Mouse (Mus musculus) liver, postnatal 0 days (tissue): ENCODE results near the gene Rxrb. TPM values are rescaled to one million over a fixed set of nuclear protein-coding genes. Genes with fewer than 3 reads are reported as not detected.

ENCODE experiments used
- ATAC-seq: fragments of 200-750 bp; cut with Nextera tagmentation; 2 replicates; pipeline ENCODE4 v1.8.0; 2017; ENCODE audit warnings: mild to moderate bottlenecking, moderate library complexity
- DNase-seq: peaks from one replicate; pipeline ENCODE4 v3.0.0-alpha.2; 2016
- H3K27ac ChIP-seq: fragments of 300-500 bp; sonication (generic); 2 replicates; pipeline ENCODE4 v1.5.1; 2014; ENCODE audit warnings: antibody characterized with exemption, moderate library complexity, mild to moderate bottlenecking, low read depth
- H3K27me3 ChIP-seq: fragments of 300-500 bp; sonication (generic); 2 replicates; pipeline ENCODE4 v1.6.1; 2014; ENCODE audit warnings: low read length, control low read depth, mixed read lengths; ENCODE audit not compliant: insufficient read depth
- H3K36me3 ChIP-seq: fragments of 300-500 bp; sonication (generic); replicated peaks from 2 replicates; pipeline ENCODE4 v1.6.1; 2014; ENCODE audit warnings: mild to moderate bottlenecking, control low read depth, low read length, moderate library complexity, mixed read lengths; ENCODE audit not compliant: insufficient read depth
- H3K4me1 ChIP-seq: fragments of 300-500 bp; sonication (generic); 2 replicates; pipeline ENCODE4 v1.6.1; 2014; ENCODE audit warnings: antibody characterized with exemption, mild to moderate bottlenecking, control low read depth; ENCODE audit not compliant: insufficient read depth
- H3K4me2 ChIP-seq: fragments of 300-500 bp; sonication (generic); 2 replicates; pipeline ENCODE4 v1.6.1; 2014; ENCODE audit warnings: low read depth, mild to moderate bottlenecking, low read length, moderate library complexity, mixed read lengths
- H3K4me3 ChIP-seq: fragments of 300-500 bp; sonication (generic); 2 replicates; pipeline ENCODE4 v1.5.1; 2014; ENCODE audit warnings: low read depth, low read length
- H3K9ac ChIP-seq: fragments of 300-500 bp; sonication (generic); replicated peaks from 2 replicates; pipeline ENCODE4 v1.6.1; 2014; ENCODE audit warnings: mild to moderate bottlenecking, moderate library complexity
- H3K9me3 ChIP-seq: fragments of 300-500 bp; sonication (generic); 2 replicates; pipeline ENCODE4 v1.6.1; 2016; ENCODE audit warnings: mild to moderate bottlenecking, control low read depth, low read length, mixed read lengths
- CTCF ChIP-seq: sonication (generic); IDR thresholded peaks from 2 replicates; pipeline ENCODE4 v1.5.1; 2016; ENCODE audit warnings: antibody characterized with exemption, low read depth
- EP300 ChIP-seq: IDR thresholded peaks from 2 replicates; pipeline ENCODE4 v1.6.1; 2016; ENCODE audit warnings: antibody characterized with exemption, low read depth, mild to moderate bottlenecking
- WGBS: fragments of 180-500 bp; shearing (Covaris S2); extraction: QIAGEN DNeasy Blood & Tissue Kit; methylation state at CpG from one replicate; pipeline ENCODE4 v1.1.7; 2014; ENCODE audit not compliant: insufficient replicate concordance; 5-methylcytosine and 5-hydroxymethylcytosine counted together
- polyA plus RNA-seq: library from polyadenylated mRNA; unstranded; fragments of >200 nt; fragmentation: Nextera tagmentation; extraction: Ambion mirVana; gene quantifications from 2 replicates; pipeline ENCODE4 v1.2.1, GENCODE M21; 2015

The Rxrb gene
- polyA plus RNA-seq, 1 experiment from 2014 or later = 16.2 TPM

DNA sequence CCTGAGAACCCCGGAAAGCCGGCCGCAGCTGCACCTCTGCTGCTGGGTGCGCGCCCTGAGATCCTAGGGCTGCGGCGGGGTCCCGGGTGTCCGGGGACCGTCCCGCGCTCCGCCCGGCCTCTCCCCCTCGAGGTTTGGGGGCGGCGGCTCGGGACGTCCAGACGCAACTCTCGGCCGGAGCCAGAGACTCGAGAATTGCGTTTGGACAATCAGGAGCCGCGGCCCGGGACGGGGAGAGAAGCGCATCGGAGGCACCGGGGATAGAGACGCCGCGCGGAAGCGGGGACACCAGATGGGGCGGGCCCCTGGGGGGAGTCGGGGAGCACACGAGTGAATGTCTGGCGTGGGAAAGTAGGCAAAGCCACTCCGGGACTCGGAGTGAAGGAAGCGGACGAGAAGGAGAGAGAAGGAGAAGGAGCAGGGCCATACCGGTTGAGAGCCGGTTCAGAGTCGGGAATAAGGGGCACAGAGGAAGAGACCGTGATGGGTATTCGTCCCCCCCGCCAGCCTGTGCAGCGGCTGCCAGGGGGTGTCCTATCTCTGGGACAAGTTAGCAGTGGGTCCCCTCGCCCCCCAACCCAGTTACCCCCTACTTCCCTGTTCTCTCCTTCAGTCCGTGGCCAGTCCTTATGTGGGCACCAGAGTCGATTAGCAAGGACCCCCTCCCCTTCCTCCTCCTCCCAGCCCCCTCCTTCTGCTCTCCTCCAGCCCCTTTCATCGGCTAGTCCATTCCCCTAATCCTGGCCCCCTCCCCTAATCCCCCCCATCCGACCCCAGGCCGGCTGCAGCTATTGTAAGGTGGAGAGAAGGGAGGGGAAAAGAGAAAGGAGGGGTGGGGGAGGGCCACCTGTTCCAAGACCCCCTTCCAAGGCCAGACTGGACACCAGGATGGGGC is 6.5 kb upstream of the Rxrb start:
- ATAC-seq = peak; percentile 18

DNA sequence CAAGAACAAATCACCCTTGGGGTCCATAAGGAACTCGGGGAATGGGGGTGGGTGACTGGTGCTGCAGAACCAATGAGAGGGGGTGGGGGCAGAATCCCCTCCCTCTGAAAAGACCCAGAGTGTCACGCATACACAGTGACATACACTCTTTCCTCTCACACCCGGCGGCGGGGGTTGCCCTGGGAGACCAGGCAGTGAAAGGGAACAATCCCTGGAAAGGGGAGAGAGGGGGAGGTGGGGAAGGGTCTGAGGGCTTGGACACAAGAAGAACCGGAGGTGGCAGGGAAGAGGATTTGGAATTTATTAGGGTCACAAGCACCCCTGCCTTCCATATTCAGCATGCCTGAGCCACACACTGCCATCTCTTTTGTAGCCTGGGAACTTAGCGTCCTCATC is 5.9 kb upstream of the Rxrb start:
- H3K27me3 ChIP-seq = no peaks in the 10 kb centered on the region
- no peak for TF ChIP-seq EP300
- TF ChIP-seq CTCF = no peak
- DNase-seq (no peak), ATAC-seq (no peak)
- H3K9ac ChIP-seq = no peak overlapping the region; the same call in 1 of the 2 replicates
- no peak overlapping the region for H3K27ac ChIP-seq
- peaks cover 38% of the 10 kb centered on the region for H3K36me3 ChIP-seq
- H3K4me1 ChIP-seq = peaks cover 49% of the 10 kb centered on the region
- WGBS = 55% methylated on average over 7 of the region's 7 CpGs
- H3K4me3 ChIP-seq = no peak overlapping the region
- no peaks in the 10 kb centered on the region for H3K9me3 ChIP-seq
- peak overlapping the region; percentile 94; the same call in 1 of the 2 replicates for H3K4me2 ChIP-seq

More for the DNA sequence above, 6.5 kb upstream of the Rxrb start:
- peak overlapping the region; percentile 94 for H3K4me2 ChIP-seq
- H3K4me3 ChIP-seq = peak overlapping the region; percentile 82
- peak overlapping the region; percentile 90 for H3K27ac ChIP-seq
- TF ChIP-seq CTCF (no peak), EP300 (no peak)
- peaks cover 37% of the 10 kb centered on the region for H3K36me3 ChIP-seq
- peaks cover 42% of the 10 kb centered on the region for H3K4me1 ChIP-seq
- H3K27me3 ChIP-seq = no peaks in the 10 kb centered on the region
- no peaks in the 10 kb centered on the region for H3K9me3 ChIP-seq
- 1% methylated on average over 57 of the region's 57 CpGs for WGBS
- H3K9ac ChIP-seq = peak overlapping the region; percentile 84
- no peak for DNase-seq

DNA sequence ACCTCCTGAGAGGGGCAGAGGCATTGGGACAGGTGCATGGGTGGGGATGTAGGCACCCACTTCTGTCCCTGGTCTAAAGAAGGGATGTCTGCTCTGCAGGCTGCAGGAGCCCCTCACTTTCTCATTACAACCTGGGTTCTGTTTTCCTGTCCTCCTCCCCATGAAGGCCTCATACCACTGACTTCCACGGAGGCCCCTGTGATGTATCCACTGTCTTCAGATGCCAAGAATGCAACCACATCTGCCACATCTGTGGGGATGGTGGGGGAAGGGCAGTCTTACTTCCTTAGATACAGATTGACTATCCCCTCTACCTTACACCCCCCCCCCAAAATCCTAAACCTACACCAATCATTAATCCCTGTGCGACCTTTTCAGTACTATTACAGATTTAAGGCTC is 5.4 kb upstream of the Rxrb start:
- Histone ChIP-seq H3K27ac (no peak overlapping the region), H3K4me2 (peak overlapping the region; percentile 90), H3K27me3 (no peaks in the 10 kb centered on the region), H3K4me1 (peaks cover 50% of the 10 kb centered on the region), H3K36me3 (peaks cover 35% of the 10 kb centered on the region), H3K9ac (no peak overlapping the region), H3K4me3 (no peak overlapping the region), H3K9me3 (no peaks in the 10 kb centered on the region)
- TF ChIP-seq EP300 (no peak), CTCF (no peak)
- no peak for DNase-seq
- ATAC-seq = no peak
- 39% methylated on average over 2 of the region's 2 CpGs for WGBS

DNA sequence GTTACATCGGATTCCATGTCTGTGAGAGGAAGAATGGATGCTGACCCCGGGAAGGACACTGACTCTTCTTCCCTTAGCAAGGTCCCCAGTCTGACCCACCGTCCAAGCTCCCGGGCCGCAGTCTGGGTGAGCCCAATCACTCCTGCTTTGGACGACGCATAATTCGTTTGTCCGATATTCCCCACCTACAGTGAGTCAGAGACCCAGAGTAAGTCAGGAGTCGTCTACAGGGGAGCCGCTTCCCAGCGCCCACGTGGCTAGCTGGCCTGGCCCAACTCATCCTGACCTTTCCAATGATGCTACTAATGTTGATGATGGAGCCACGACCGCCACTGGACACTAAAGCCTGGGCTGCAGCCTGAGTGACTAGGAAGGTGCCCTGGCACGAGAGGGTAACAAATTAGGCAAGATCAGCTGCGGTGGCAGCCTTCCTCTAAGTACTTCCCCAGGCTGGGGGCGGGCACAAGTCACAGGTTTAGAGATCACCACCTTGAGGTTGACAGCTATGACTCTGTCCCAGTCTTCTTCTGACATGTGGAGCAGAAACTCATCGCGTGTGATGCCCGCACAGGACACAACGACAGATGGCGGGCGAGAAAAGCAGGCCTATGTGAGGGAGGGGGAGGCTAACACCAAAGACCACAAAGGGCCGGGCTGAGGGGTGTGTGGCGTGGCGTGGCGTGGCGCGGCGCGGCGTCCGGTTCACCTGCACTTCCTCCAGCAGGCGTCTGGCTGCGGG is 4.5 kb upstream of the Rxrb start:
- H3K4me1 ChIP-seq = peaks cover 50% of the 10 kb centered on the region
- DNase-seq = peak; percentile 65

DNA sequence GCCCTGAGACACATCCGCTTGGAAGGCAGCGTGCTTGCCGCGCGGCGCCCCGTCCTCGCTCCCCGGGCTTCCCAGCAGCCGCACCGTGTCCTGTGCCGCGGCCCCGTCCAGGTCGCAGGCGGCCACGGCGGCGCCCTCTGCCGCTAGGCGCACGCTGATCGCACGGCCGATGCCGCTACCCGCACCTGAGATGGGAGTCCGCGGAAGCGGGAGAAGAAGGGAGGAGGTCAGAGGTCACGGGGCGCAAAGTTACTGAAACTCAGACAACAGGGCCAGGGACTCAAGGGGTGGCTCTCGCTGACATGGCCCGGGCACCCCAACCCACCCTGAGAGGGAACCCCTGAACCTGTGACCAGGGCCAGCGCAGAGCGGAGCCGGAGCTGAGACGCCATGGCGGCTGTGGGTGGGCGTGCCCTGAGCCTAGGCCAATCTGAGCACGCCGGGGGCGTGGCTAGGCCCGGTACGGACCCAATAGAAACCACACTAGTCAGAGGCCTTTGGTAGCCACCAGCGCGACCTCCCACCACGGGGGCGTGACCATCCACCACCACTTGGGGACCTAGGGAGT is 3.9 kb upstream of the Rxrb start, which contains the start of gene H2-Ke6:
TSS of gene H2-Ke6 (minus strand) at position 405 of the 568 bp plus-strand sequence.
- H3K4me1 ChIP-seq = peaks cover 51% of the 10 kb centered on the region
- H3K9me3 ChIP-seq = no peaks in the 10 kb centered on the region
- peak within 1 kb of the TSS; percentile 90 for H3K4me2 ChIP-seq
- no peaks in the 10 kb centered on the region for H3K27me3 ChIP-seq
- peak; percentile 94 for DNase-seq
- peak within 1 kb of the TSS; percentile 59 for H3K9ac ChIP-seq
- H3K4me3 ChIP-seq = peak within 1 kb of the TSS; percentile 65
- WGBS = under 1% methylated on average over 49 of the region's 49 CpGs
- H3K36me3 ChIP-seq = peaks cover 23% of the 10 kb centered on the region
- TF ChIP-seq CTCF (peak; percentile 51), EP300 (no peak)
- peak within 1 kb of the TSS; percentile 87 for H3K27ac ChIP-seq
- ATAC-seq = peak; percentile 57

More for the DNA sequence above, 4.5 kb upstream of the Rxrb start:
- H3K4me3 ChIP-seq = peak overlapping the region; percentile 65
- WGBS = 14% methylated on average over 36 of the region's 36 CpGs
- peaks cover 29% of the 10 kb centered on the region for H3K36me3 ChIP-seq
- TF ChIP-seq EP300 = no peak
- TF ChIP-seq CTCF = no peak
- H3K9ac ChIP-seq = peak overlapping the region; percentile 59
- no peak for ATAC-seq
- H3K27me3 ChIP-seq = no peaks in the 10 kb centered on the region
- peak overlapping the region; percentile 90 for H3K4me2 ChIP-seq
- H3K9me3 ChIP-seq = no peaks in the 10 kb centered on the region
- peak overlapping the region; percentile 87 for H3K27ac ChIP-seq
